Mouse (Mus musculus) cerebellum, postnatal 14 days (tissue): Measurements from ENCODE around the gene Elof1.
"Not testable (repeated sequence)": the region's sequence is repeated elsewhere in the genome, so short reads cannot be mapped to it uniquely, and the experiment has no call there.

Source experiments
- DNase-seq, 2 experiments: peaks; one replicate each; pipeline ENCODE4 v3.0.0; 2021; ENCODE audit warnings: mixed read lengths in 2 of 2

Gene Elof1

DNA sequence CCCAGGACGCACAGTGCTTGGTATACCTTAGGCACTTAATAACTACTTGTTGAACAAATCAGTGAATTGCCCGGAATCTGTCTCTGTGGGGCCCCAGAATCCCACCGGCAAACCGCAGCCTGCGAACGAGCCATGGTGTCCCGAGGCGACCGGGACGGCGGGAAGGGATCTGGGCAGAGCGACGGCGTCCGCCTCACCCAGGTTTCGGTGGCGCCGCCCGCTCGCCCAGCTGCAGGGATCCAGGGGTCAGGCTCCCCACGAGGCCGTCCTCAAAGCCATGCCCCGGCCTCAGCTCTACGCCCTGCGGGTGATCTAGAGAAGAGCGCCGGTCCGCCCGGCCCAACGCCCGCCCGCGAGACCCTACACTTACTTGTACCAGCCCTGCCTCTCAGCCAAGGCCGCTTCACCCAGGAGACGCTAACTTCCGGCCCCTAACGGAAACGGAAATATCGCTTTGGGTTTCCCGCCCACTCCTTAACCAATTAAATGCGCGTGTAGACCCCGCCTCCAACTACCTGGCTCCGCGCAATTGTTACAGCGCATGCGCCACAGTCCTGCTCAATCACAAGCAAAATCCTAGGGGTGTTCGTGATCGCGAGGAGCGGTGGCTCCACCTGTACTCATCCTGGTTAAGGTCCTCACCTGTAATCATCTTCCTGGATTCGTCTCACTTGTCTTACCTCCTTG is at the start of gene Elof1:
Gene Elof1, minus strand, starts transcription at position 433 of the 687 bp plus-strand sequence.
- DNase-seq: peak; percentile 95 to 96

- DNase-seq: no peak
These were observed 49.7 kb upstream of the Elof1 start for GRCm38 (mm10) chr9:22166686-22167085.

DNA sequence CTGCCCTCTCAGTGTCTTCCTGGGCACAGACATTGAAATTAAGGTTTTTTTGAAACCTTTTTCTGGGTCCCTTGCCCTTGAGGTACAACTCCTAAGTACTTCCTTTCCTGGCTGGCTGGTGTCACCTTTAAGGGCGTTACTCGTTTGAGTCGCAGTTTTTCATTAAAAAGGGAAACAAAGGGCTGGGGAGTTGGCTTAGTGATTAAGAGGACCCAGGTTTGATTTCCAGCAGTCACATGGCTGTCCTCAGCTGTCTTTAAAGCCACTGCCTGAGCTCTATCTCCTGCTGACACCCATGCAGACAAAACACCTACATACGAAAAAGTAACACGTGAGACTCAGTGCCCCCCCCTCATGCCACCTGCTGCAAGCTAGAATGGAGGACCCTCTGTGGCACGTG is 49.0 kb upstream of the Elof1 start:
- no peak for DNase-seq

DNA sequence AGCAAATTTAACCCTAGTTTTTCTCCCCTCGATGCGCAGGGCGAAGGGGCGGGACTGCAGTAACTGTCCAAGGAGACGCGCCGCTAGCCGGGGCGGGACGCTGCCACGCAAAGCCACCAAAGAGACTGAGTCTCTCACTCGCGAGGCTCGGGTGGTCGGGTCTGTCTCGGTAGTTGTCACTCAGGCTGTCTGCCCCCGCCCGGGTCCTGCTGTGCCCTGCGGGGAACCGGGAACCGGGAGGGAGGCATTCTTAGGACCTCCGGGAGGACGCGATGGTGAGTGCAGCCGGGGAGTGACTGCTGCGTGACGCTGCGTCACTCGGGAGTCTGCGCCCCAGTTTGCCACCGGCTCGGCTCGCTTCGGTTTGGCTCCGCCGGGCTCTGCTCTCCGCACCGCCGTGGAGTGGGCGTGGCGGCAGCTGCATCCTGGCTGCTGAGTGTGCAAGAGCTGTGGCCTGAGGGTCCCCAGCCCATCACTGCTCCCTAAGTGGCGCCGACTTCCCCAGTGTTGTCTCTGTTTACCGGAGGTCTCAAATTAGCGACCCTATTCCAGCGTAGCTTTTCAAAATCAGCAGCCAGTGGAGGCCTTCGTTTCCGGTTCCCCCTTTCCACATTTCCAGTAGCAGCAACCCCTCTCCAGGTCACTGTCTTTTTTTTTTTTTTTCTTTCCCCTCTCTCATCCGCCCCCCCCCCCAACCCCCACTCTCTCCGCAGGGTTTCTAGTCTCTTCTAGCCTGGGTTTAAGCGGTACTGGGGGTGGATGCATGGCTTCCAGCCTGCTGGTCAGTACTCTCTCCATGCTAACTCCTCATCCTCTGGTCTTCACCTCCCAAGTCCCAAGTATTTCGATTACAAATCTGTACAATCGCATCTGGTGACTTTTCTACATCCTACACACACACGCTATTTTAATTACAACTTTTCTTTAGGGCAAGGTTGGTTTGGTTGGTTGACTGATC is 48.0 kb upstream of the Elof1 start:
- peak; percentile 32 to 35 for DNase-seq

- no peak for DNase-seq
These were observed 45.9 kb upstream of the Elof1 start for GRCm38 (mm10) chr9:22162912-22163311.

- DNase-seq: no peak
These were observed 45.3 kb upstream of the Elof1 start for GRCm38 (mm10) chr9:22162305-22162704.

DNA sequence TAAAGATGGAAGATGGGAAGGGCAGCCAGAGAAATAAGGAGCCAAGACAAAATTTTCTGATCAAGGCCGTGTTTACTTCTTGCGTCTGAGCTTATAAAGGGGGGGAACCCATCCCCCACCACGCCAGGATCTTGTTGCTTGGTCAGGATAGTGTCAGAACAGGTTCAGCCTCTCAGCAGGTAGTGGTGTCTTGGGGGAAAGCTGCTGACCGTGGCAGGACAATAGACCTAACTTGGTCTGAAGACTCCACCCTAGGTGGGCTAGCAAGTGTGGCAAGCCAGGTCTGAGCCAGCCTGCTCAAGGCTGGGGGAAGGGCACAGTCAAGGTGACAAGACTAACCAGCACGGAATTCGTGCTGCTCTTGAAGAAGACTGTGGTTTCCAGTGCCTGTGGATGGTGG is 44.3 kb upstream of the Elof1 start:
- no peak for DNase-seq

GRCm38 (mm10) chr9:22157516-22158265 is 40.7 kb upstream of the Elof1 start:
- DNase-seq: peak; percentile 41 to 45

DNA sequence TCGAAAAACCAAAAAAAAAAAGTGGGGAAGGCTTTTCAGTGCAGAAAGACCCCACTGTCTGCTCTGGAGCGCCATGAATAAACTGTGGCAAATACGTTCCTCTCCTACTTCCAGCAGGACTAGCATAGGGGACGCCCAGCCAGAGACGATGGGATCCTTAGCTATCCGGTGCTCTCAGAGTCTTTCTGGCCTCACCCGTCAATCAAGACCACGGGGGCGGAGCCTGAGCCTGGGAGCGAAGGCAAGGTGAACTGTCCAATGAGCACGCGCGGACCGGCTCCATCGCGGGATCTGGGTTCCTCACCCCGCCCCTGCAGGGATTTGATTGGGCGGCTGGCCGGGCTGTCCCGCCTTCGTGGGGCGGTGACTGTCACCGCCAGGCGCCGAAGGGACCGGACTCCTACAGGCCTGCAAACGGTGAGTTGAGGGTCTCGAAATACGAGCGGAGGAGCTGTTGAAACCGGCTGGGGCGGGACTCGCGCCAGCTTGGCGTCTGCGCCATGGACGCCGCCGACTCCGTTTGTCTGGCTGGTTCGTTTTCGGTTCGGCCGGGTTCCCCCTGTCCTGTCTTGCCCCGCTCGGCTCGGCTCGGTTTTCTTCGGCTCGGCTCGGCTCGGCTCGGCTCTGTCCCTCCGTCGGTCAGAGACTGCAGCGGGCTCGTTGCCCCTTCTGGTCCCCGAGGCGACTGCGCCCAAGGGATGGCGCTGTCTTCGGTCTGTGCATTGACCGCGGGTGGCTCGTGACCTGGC is 39.7 kb upstream of the Elof1 start, which contains the start of gene Pigyl:
Gene Pigyl, plus strand, starts transcription at position 350 of the 749 bp plus-strand sequence.
- DNase-seq: peak; percentile 99 to 100

GRCm38 (mm10) chr9:22155614-22156013 is 38.6 kb upstream of the Elof1 start:
- peak; percentile 85 to 86 for DNase-seq

GRCm38 (mm10) chr9:22153810-22154209 is 36.8 kb upstream of the Elof1 start:
- DNase-seq: no peak

- no peak for DNase-seq
These were observed 34.0 kb upstream of the Elof1 start for GRCm38 (mm10) chr9:22150946-22151345.

- DNase-seq: not testable (repeated sequence)
These were observed 33.3 kb upstream of the Elof1 start for GRCm38 (mm10) chr9:22150249-22150693.

DNA sequence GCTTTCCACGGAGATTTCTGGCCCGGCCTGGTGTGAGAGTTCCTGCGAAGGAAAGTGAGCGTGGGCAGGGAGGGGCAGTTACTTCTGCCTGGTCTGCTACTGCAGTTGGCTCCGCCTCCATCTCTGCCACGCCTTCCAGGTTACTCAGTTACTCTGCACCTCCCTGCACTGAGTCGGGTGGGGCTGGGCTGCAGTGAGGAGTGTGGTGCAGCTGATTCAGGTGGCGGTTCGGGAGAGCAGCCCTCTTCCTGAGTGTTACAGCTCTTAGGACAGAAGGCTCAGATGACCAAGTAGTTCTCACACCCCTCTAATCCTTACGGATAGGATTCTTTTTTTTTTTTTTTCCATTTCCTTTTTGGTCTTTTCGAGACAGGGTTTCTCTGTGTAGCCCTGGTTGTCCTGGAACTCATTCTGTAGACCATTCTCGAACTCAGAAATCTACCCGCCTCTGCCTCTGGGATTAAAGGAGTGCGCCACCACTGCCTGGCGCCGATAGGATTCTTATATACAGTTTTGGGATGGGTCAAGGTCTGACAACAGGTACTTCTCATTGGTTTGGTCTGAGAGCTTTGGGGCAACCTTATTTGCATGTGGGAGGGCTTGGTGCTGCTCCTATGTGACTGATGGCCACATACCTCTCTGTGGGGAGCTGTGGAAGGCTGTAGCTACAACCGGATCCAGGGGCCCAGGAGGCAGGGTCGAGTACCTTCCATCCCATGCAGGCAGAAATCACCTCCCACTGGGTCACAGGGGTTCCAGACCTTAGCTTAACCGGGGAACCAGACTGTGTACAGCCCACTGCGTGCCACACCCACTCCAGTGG is 32.7 kb upstream of the Elof1 start:
- no peak for DNase-seq

GRCm38 (mm10) chr9:22144304-22144965 is 27.5 kb upstream of the Elof1 start:
- DNase-seq: no peak

DNA sequence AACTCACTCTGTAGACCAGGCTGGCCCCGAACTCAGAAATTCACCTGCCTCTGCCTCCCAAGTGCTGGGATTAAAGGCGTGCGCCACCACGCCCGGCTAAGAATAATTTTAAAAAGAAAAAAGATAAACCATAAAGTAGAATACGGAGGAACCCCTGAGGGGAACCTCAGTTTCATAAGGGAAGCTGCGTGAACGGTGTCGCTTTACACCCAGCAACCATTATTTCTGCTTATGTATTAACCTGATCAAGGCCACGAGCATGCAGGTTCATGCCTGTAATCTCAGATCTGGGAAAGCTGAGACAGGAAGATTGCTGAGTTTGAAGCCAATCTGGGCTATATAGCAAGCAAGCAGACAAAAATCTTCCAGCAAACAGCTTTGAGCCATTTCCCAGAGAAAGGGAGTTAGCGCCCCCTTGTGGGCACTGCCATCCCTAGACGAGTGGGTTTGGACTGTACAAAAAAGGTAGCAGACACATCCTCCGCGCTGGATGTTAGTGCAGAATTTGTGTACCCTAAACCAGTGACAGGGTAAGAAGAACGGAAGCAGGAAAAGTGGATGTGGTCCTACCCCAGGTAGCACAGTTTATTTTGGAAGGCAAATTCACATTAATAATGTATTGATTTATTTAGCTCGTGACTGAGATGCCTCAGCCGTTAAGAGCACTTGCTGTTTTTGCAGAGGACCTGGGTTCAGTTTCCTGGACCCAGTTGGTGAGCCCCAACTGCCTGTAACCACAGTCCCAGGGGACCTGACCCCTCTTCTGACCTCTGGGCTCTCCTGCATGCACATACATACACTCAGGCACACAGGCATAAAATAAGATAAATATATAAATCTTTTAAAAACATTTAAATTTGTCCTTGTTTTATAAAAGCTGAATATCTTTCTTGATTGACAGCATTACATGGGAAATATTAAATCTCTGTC is 26.4 kb upstream of the Elof1 start:
- DNase-seq: peak; percentile 96 to 98

DNA sequence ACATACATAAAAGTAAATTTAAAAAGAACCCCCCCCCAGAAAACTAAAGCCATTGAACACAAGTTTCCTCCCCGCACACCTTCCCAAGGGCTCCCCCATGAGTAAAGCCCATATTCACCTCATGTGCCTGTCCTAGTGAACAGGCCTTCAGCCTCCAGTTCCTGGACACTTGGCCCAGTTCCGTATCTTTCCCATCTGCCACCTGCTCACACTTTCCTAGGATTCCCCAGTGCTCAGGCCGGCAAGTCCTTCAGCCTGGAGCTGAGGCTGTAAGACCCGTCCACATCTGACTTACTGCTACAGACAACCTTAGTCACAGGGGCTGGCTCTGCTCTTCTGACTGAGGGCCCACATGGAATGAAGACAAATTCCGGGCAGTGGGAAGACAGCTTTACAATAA is 22.8 kb upstream of the Elof1 start:
- DNase-seq: peak; percentile 68 to 73

DNA sequence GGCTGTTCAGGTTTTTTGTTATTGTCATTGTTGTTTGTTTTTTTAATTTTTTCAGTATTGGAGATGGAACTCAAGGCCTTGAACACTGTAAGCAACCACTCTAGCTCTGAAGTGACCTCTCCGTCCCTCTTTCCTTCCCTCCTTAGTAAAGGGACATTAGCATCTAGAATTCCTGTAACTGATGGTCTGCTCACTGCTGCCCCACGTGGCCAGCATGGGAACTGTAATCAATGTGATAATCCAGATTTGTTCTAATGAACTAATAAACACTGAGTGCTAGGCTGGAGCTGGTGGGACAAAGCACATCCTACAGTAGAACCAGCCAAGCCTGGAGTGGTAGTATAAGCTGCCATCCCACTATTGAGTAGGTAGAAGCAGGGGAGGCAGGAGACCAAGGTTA is 21.5 kb upstream of the Elof1 start:
- peak; percentile 73 to 76 for DNase-seq

DNA sequence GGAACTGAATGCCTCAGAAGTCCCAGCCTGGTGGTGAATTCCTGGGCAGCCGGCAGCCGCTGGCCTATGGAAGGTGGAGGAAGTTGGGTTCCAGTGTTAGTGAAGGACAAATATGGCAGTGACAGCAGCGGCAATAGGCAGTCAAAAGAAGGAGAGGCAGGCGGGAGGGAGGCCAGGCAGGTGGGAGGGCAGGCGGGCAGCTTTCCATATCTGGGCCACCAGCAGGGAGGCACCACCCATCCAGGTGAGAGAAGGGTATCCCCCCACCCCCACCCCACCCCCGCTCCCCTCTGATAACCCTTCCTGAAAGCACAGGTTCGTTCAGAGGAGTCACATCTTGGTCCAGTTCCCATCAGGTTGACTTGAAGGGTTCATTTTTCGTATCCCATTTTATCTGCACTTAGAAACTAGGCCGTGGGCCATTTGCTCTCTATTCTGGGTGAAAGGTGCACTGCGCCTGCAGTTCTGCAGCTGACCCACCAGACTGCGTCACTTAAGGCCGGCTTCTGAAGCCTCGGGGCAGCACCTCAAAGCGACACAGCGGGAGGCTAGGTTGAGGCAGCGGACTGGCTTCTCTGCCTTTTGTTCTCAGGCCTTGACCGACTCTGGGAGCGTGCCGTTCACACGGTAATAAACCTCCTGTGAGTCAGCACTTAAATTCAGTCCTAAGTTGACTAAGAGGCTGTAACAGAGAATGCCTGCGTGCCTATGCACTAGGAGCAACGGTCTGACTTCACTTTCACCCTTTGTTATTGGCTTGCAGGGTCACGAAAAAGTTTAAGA is 20.0 kb upstream of the Elof1 start:
- DNase-seq: no peak
